Mouse (Mus musculus) embryo, embryonic 10 days (tissue): Measurements from ENCODE around the gene Clec3b.
A peak's percentile ranks its signal among the peaks of the same experiment; 100 is the strongest.

ENCODE experiments used
- DNase-seq: peaks from one replicate; pipeline ENCODE4 v3.0.0-alpha.2; 2015; ENCODE audit warnings: low spot score

The Clec3b gene

GRCm38 (mm10) chr9:123153121-123153520, 2.4 kb downstream of the Clec3b start:
- no peak for DNase-seq

- peak; percentile 23 for DNase-seq
Measured at GRCm38 (mm10) chr9:123156910-123157361, 6.2 kb downstream of the Clec3b start.

GRCm38 (mm10) chr9:123157699-123158098, 7.0 kb downstream of the Clec3b start:
- no peak for DNase-seq

GRCm38 (mm10) chr9:123158125-123158836, 7.5 kb downstream of the Clec3b start:
- DNase-seq, result peak; percentile 70

GRCm38 (mm10) chr9:123159330-123159729, 8.6 kb downstream of the Clec3b start:
- DNase-seq, result peak; percentile 79

- no peak for DNase-seq
Measured at GRCm38 (mm10) chr9:123161792-123162191, 11.0 kb downstream of the Clec3b start.

DNA sequence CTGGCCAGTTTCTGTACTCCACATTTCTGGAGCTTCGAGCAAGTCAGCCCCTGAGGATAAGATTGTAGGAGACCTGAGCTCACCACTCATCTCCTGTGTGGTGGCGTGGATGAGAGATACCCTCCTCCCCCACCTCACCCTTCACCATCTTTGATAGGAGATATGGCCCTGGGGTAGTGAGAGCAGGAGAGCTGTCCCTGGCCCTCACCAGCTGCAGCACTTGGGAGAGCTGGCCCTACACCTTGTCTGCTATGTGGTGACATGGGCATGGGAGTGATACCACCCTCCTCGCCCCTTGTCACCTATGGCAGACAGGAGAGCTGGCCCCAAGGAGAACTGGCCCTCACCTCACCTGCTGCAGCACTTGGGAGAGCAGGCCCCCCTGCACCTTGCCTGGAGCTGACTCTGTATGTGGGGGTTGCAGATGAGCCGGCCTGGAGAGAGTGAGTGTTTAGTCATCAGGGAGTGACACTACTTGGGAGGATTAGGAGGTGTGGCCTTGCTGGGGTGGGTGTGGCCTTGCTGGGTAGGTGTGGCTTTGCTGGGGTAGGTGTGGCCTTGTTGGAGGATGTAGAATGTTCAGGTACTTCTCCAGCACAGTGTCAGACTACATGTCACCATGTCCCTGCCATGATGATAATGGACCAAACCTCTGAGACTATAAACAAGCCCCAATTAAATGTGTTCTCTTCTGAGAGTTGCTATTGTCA, 12.4 kb downstream of the Clec3b start:
- no peak for DNase-seq

DNA sequence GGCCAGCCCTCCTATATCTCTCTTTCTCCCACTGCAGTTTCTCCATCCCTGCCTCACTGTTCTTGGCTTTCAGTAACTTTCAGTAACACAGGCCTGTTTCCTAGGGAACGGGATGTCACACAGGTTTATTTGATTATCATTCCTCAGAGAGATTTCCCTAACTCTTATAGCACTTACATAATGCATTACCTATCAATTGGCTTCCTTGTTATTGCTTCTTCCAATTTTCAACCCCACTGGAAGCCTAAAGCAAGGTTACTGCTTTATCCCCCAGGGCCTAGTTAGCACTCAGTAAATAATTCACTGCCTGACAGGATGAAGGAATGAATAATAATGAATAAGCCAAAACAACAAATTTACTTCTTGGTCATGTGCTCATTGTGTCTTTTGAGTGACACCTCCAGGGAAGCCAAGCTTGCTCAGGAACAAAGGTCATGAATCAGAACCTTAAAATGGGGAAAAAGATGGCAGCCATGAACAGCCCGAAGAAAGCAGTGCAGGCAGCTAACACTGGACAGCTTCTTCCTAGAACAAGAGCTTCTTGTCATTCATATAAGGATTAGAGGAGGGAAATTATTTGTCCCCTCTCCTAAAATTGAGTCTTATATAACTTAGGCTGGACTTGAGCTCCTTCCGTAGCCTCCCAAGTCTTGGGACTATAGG, 15.2 kb downstream of the Clec3b start:
- no peak for DNase-seq

DNA sequence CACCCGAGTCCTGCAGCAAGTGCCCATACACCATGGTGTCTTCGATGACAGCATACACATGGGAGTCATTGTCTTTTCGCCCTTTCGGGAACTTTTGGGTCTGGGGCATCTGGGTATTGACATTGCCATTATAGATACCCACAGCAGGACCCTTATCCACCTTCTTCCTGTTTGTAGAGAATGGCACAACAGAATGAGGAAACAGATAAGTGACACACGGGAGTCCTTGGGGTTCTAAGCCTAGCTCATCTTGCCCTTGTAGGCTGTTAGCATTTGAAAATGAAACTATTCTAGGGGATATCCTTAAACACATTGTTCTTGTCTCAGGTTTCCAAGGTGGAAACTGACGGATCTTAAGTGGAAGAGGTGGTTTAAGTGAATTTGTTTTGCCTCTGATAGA, 23.0 kb downstream of the Clec3b start:
- DNase-seq, result no peak

GRCm38 (mm10) chr9:123174356-123174755, 23.6 kb downstream of the Clec3b start:
- DNase-seq, result no peak

- no peak for DNase-seq
Measured at GRCm38 (mm10) chr9:123177380-123178048, 26.8 kb downstream of the Clec3b start.

- no peak for DNase-seq
Measured at GRCm38 (mm10) chr9:123180003-123180402, 29.3 kb downstream of the Clec3b start.

GRCm38 (mm10) chr9:123183226-123183625, 32.5 kb downstream of the Clec3b start:
- no peak for DNase-seq

DNA sequence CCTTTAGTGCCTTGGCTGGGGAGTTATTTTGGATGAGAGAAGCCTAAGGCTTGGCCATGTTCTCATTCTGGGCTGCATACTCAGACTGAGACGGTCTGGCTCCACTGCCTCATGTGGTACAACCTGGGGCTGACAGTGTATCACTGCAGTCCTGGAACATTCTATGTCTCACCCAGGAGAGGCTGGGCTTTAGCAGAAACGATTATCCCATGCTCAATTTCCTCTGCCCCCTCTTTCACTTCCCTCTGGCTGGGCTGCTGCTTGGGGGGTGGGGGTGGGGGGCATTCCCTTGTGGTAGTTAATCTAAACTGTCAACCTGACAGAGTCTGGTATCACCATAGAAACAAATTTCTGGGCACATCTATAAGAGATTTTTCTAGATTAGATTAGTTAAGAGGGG, 34.8 kb downstream of the Clec3b start:
- no peak for DNase-seq

GRCm38 (mm10) chr9:123186151-123186550, 35.4 kb downstream of the Clec3b start:
- DNase-seq, result no peak

DNA sequence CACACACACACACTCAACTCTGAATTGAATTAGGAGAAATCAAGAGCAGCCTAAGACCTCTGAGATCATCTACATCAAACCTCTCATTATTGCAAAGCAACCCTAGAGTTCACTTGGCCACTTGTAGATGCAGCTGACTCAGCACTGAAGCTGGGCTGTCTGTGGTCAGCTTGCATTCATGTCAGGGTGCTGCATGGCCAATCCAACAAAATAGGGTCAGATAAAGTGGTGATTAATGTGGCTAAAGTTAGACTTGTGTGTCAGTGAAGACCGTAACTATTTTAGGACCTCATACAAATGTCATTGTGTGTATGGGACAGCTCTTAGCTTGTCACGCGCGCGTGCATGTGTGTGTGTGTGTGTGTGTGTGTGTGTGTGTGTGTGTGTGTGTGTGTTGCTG, 36.8 kb downstream of the Clec3b start:
- DNase-seq, result no peak

DNA sequence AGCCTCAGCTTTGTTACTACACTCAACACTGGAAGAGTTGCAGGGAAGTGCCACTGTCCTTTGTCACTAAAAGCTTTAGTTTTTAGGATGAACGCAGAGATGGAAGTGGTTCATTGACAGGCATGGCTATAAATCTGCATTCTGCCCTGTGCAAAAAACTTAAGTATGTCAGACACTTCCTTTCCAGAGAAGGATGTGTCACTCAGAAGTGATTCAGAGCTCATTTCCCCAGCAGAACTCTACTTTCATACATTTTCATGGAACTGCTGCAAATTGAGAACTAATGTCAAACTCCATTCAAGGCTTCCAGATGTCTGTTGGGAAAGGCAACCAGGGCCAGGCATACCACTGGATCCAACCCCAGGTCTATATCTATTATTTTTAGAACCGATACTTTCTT, 37.5 kb downstream of the Clec3b start:
- DNase-seq, result no peak

DNA sequence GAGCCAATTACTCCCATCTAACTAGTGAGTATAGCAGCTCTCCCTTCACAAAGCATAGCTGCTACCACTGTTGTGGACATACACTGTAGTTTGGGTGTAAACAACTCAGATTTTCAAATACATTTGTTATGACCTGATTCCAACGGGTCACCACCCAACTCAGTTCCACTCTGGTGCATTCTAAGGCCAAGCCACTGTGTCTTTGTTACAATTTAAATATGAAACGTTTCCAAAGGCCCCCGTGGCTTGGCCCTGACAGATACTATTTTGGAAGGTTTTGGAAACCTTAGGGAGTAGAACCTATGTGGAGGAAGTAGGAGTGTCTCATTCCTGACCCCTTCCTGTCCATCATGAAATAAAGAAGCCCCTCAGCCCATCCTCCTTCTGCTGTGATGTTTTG, 49.4 kb downstream of the Clec3b start:
- DNase-seq, result no peak

DNA sequence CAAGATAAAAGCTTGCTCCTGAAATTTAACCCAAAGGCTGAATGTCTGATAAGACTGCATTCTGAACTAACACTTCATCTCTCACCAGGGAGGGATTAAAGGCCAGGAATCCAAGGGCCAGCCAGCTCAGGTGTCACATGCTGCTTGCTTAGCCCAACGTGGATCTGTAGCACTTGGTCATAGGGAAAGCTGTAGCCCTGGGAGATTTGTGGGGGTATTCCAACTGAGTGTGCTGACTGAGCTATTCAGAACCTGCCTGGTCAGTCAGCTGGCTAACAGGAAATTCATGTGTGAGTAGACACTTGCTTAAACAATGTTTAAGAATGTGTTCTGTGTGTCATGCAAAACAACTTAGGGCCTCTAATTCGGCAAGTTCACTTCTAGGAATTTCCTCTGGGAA, 55.8 kb downstream of the Clec3b start:
- no peak for DNase-seq

DNA sequence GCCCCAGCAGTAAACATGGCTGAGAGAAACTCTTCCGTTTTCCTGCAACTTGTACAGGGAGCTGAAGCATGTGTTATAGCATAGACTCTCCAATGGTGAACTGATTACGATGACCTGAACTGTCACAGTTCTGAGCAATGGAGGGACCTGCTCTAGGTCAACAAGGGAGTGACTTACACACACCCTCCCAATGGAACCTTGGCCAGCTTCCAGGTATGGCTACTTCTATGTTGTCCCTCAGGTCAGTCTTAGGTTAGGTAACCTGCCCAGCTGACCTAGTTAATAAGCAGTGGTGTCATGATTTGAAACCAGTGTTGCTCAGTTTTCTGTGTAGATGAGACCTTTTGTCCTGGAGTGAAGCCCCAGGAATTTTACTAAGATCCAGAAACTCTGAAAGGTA, 56.2 kb downstream of the Clec3b start:
- no peak for DNase-seq
